Mouse (Mus musculus) G1E (cell line): ENCODE results near the gene Mypn.

Experiments
- CTCF ChIP-seq: IDR thresholded peaks from 2 replicates; pipeline ENCODE4 v1.5.1; 2012; ENCODE audit warnings: low read depth, low read length, inconsistent platforms, mixed read lengths
- GATA2 ChIP-seq: IDR thresholded peaks from 2 replicates; pipeline ENCODE4 v1.6.1; 2012; ENCODE audit warnings: low read depth, low read length, inconsistent platforms, borderline replicate concordance
- POLR2AphosphoS5 ChIP-seq: IDR thresholded peaks from 2 replicates; pipeline ENCODE4 v1.6.1; 2012; ENCODE audit warnings: low read depth, low read length, inconsistent platforms; ENCODE audit not compliant: insufficient replicate concordance
- TAL1 ChIP-seq: conservative IDR thresholded peaks from 2 replicates; pipeline ENCODE4 v1.6.1; 2012; ENCODE audit warnings: low read depth, low read length, inconsistent platforms, mixed read lengths

- TF ChIP-seq GATA2 (no peak), CTCF (no peak), TAL1 (no peak), POLR2AphosphoS5 (no peak)
These were observed 20.6 kb upstream of the Mypn start for GRCm38 (mm10) chr10:63224341-63224740.
